Mouse (Mus musculus) myocyte (in vitro differentiated cells): Measurements from ENCODE around the gene Phlpp1. TPM values are rescaled to one million over a fixed set of nuclear protein-coding genes. Genes with fewer than 3 reads are reported as not detected.

Experiments
- H3K27me3 ChIP-seq: one replicate; pipeline ENCODE4 v1.6.1; 2011; ENCODE audit not compliant: control insufficient read depth, insufficient read depth, insufficient read length
- H3K36me3 ChIP-seq: one replicate; pipeline ENCODE4 v1.6.1; 2011; ENCODE audit not compliant: control insufficient read depth, insufficient read depth
- H3K4me2 ChIP-seq: one replicate; pipeline ENCODE4 v1.6.1; 2011; ENCODE audit warnings: low read depth, control low read depth
- H3K4me3 ChIP-seq: one replicate; pipeline ENCODE4 v1.5.1; 2011; ENCODE audit warnings: mild to moderate bottlenecking, control low read depth, moderate library complexity
- H3K79me2 ChIP-seq: one replicate; pipeline ENCODE4 v1.6.1; 2011; ENCODE audit not compliant: control insufficient read depth, insufficient read depth
- H3ac ChIP-seq: one replicate; pipeline ENCODE4 v1.6.1; 2011; ENCODE audit not compliant: control insufficient read depth, insufficient read length
- CEBPB ChIP-seq: IDR thresholded peaks from 2 replicates; pipeline ENCODE4 v1.6.1; 2011; ENCODE audit warnings: mild to moderate bottlenecking, moderate library complexity; ENCODE audit not compliant: poor library complexity, insufficient read depth, severe bottlenecking
- E2F4 ChIP-seq: IDR thresholded peaks from one replicate; pipeline ENCODE4 v1.6.1; 2011; ENCODE audit warnings: mild to moderate bottlenecking, control low read depth, moderate library complexity; ENCODE audit not compliant: insufficient read depth
- MAX ChIP-seq: IDR thresholded peaks from one replicate; pipeline ENCODE4 v1.6.1; 2011; ENCODE audit warnings: low read depth, mild to moderate bottlenecking, control low read depth
- MYOD1 ChIP-seq, 3 experiments: IDR thresholded peaks; one replicate each; pipeline ENCODE4 v1.6.1; 2011; ENCODE audit warnings: control low read depth in 2 of 3, low read depth in 2 of 3, mild to moderate bottlenecking in 2 of 3, moderate library complexity in 1 of 3; ENCODE audit not compliant: insufficient read length in 2 of 3, control insufficient read depth in 1 of 3
- MYOG ChIP-seq, 3 experiments: IDR thresholded peaks; one replicate each; pipeline ENCODE4 v1.6.1; 2011; ENCODE audit warnings: control low read depth in 2 of 3, low read depth in 2 of 3, mild to moderate bottlenecking in 2 of 3; ENCODE audit not compliant: insufficient read length in 2 of 3, control insufficient read depth in 1 of 3, insufficient read depth in 1 of 3
- POLR2A ChIP-seq: IDR thresholded peaks from one replicate; pipeline ENCODE4 v1.6.1; 2011; ENCODE audit warnings: low read depth, mild to moderate bottlenecking, control low read depth, moderate library complexity; ENCODE audit not compliant: insufficient read length
- POLR2AphosphoS2 ChIP-seq: IDR thresholded peaks from one replicate; pipeline ENCODE4 v1.6.1; 2011; ENCODE audit warnings: low read depth, control low read depth; ENCODE audit not compliant: insufficient read length
- REST ChIP-seq: IDR thresholded peaks from one replicate; pipeline ENCODE4 v1.6.1; 2011; ENCODE audit warnings: mild to moderate bottlenecking, control low read depth, moderate library complexity; ENCODE audit not compliant: insufficient read depth, insufficient read length
- SRF ChIP-seq: IDR thresholded peaks from one replicate; pipeline ENCODE4 v1.6.1; 2011; ENCODE audit warnings: low read depth; ENCODE audit not compliant: control insufficient read depth, insufficient read length
- TCF12 ChIP-seq: IDR thresholded peaks from one replicate; pipeline ENCODE4 v1.6.1; 2011; ENCODE audit warnings: mild to moderate bottlenecking, control low read depth; ENCODE audit not compliant: poor library complexity, insufficient read depth, severe bottlenecking
- TCF3 ChIP-seq: IDR thresholded peaks from one replicate; pipeline ENCODE4 v1.6.1; 2011; ENCODE audit warnings: low read depth, control low read depth; ENCODE audit not compliant: insufficient read length
- USF1 ChIP-seq: IDR thresholded peaks from one replicate; pipeline ENCODE4 v1.6.1; 2011; ENCODE audit warnings: low read depth, mild to moderate bottlenecking, control low read depth, moderate library complexity
- polyA plus RNA-seq: library from polyadenylated mRNA; unstranded; fragments of >200 nt; fragmentation: generic; extraction: Trizol; gene quantifications from one replicate; pipeline ENCODE4 v1.2.1, GENCODE M21; 2012; ENCODE audit warnings: missing spikeins

Gene Phlpp1
- polyA plus RNA-seq, 1 experiment: 7.9 TPM

GRCm38 (mm10) chr1:106231345-106231744 lies 59.8 kb downstream of the Phlpp1 start:
- Histone ChIP-seq H3K79me2 (peaks cover 44% of the 10 kb centered on the region), H3K36me3 (no peaks in the 10 kb centered on the region), H3ac (no peak overlapping the region), H3K4me2 (no peak overlapping the region), H3K4me3 (no peak overlapping the region), H3K27me3 (no peaks in the 10 kb centered on the region)
- TF ChIP-seq TCF3 (no peak), POLR2A (no peak), MYOG (IDR thresholded peaks at IDR 0.05; ENCODE audit: control insufficient read depth in 1 of 3, insufficient read depth in 1 of 3, insufficient read length in 2 of 3, low read depth in 2 of 3) (no peak), USF1 (no peak), CEBPB (no peak), TCF12 (no peak), POLR2AphosphoS2 (no peak), E2F4 (no peak), REST (no peak), MYOD1 (IDR thresholded peaks at IDR 0.05; ENCODE audit: control insufficient read depth in 1 of 3, insufficient read length in 2 of 3, low read depth in 2 of 3) (no peak), MAX (no peak), SRF (no peak)

- TF ChIP-seq MYOD1 (IDR thresholded peaks at IDR 0.05; ENCODE audit: control insufficient read depth in 1 of 3, insufficient read length in 2 of 3, low read depth in 2 of 3): no peak
- no peak for TF ChIP-seq CEBPB
- no peak for TF ChIP-seq SRF
- TF ChIP-seq TCF12: no peak
- no peak for TF ChIP-seq POLR2AphosphoS2
- no peak for TF ChIP-seq MAX
- no peak for TF ChIP-seq USF1
- no peak overlapping the region for H3K4me3 ChIP-seq
- H3K79me2 ChIP-seq: peaks cover 40% of the 10 kb centered on the region
- H3K36me3 ChIP-seq: no peaks in the 10 kb centered on the region
- H3K27me3 ChIP-seq: no peaks in the 10 kb centered on the region
- H3ac ChIP-seq: no peak overlapping the region
- no peak overlapping the region for H3K4me2 ChIP-seq
These were observed 60.4 kb downstream of the Phlpp1 start for GRCm38 (mm10) chr1:106231805-106232459.

GRCm38 (mm10) chr1:106232460-106232850 lies 60.9 kb downstream of the Phlpp1 start:
- Histone ChIP-seq H3ac (no peak overlapping the region), H3K79me2 (peaks cover 36% of the 10 kb centered on the region), H3K4me3 (no peak overlapping the region), H3K4me2 (no peak overlapping the region), H3K36me3 (no peaks in the 10 kb centered on the region), H3K27me3 (no peaks in the 10 kb centered on the region)
- TF ChIP-seq E2F4 (no peak), SRF (no peak), USF1 (no peak), MYOD1 (IDR thresholded peaks at IDR 0.05; ENCODE audit: control insufficient read depth in 1 of 3, insufficient read length in 2 of 3, low read depth in 2 of 3) (no peak), CEBPB (no peak)

GRCm38 (mm10) chr1:106236986-106237385 lies 65.4 kb downstream of the Phlpp1 start:
- Histone ChIP-seq H3K36me3 (no peaks in the 10 kb centered on the region), H3K79me2 (peaks cover 42% of the 10 kb centered on the region), H3K4me3 (no peak overlapping the region), H3ac (no peak overlapping the region), H3K27me3 (no peaks in the 10 kb centered on the region), H3K4me2 (no peak overlapping the region)
- TF ChIP-seq TCF12 (no peak), CEBPB (no peak), MYOG (IDR thresholded peaks at IDR 0.05; ENCODE audit: control insufficient read depth in 1 of 3, insufficient read depth in 1 of 3, insufficient read length in 2 of 3, low read depth in 2 of 3) (no peak), MYOD1 (IDR thresholded peaks at IDR 0.05; ENCODE audit: control insufficient read depth in 1 of 3, insufficient read length in 2 of 3, low read depth in 2 of 3) (no peak), TCF3 (no peak), REST (no peak), POLR2AphosphoS2 (no peak), USF1 (no peak), MAX (no peak), POLR2A (no peak), SRF (no peak), E2F4 (no peak)

GRCm38 (mm10) chr1:106240116-106240685 lies 68.6 kb downstream of the Phlpp1 start:
- no peak overlapping the region for H3ac ChIP-seq
- H3K36me3 ChIP-seq: no peaks in the 10 kb centered on the region
- no peak for TF ChIP-seq SRF
- no peak for TF ChIP-seq USF1
- no peak for TF ChIP-seq MAX
- TF ChIP-seq TCF3: no peak
- no peak for TF ChIP-seq POLR2A
- no peak for TF ChIP-seq MYOD1 (IDR thresholded peaks at IDR 0.05; ENCODE audit: control insufficient read depth in 1 of 3, insufficient read length in 2 of 3, low read depth in 2 of 3)
- no peak for TF ChIP-seq MYOG (IDR thresholded peaks at IDR 0.05; ENCODE audit: control insufficient read depth in 1 of 3, insufficient read depth in 1 of 3, insufficient read length in 2 of 3, low read depth in 2 of 3)
- no peak for TF ChIP-seq E2F4
- TF ChIP-seq TCF12: no peak
- TF ChIP-seq REST: no peak
- TF ChIP-seq POLR2AphosphoS2: no peak
- TF ChIP-seq CEBPB: no peak
- peaks cover 25% of the 10 kb centered on the region for H3K79me2 ChIP-seq
- H3K27me3 ChIP-seq: no peaks in the 10 kb centered on the region
- H3K4me2 ChIP-seq: no peak overlapping the region
- H3K4me3 ChIP-seq: no peak overlapping the region
